Mouse (Mus musculus) left cerebral cortex, postnatal 14 days (tissue): ENCODE results near the gene Ntng1. TPM values are rescaled to one million over a fixed set of nuclear protein-coding genes. Genes with fewer than 3 reads are reported as not detected.

Experiments
- DNase-seq, 2 experiments: peaks; one replicate each; pipeline ENCODE4 v3.0.0; 2021 to 2022; ENCODE audit warnings: low spot score in 2 of 2, mixed read lengths in 1 of 2
- intact Hi-C: fragments of 180-260 bp; cut with DNase I; formaldehyde crosslinking; loops from one replicate; pipeline ENCODE4 v1.15.1; 2025
- long read RNA-seq, 2 experiments: library from polyadenylated mRNA; stranded (forward); transcript quantifications; one replicate each; pipeline ENCODE4 v2.0.0; 2021
- total RNA-seq, 2 experiments: library from RNA; stranded (reverse); gene quantifications; 2 replicates each; pipeline ENCODE4 v1.2.3; 2021

Ntng1 gene
- total RNA-seq: 10 to 100 TPM; 21.6 to 29.4 TPM
- long read RNA-seq, experiment 1, partial matches to known transcripts: 0 of 3 reads
- long read RNA-seq, experiment 1, other reads (novel, unspliced or antisense): 3 of 3 reads
- long read RNA-seq, experiment 2, partial matches to known transcripts: 1 of 2 reads
- long read RNA-seq, experiment 2, other reads (novel, unspliced or antisense): 1 of 2 reads

DNA sequence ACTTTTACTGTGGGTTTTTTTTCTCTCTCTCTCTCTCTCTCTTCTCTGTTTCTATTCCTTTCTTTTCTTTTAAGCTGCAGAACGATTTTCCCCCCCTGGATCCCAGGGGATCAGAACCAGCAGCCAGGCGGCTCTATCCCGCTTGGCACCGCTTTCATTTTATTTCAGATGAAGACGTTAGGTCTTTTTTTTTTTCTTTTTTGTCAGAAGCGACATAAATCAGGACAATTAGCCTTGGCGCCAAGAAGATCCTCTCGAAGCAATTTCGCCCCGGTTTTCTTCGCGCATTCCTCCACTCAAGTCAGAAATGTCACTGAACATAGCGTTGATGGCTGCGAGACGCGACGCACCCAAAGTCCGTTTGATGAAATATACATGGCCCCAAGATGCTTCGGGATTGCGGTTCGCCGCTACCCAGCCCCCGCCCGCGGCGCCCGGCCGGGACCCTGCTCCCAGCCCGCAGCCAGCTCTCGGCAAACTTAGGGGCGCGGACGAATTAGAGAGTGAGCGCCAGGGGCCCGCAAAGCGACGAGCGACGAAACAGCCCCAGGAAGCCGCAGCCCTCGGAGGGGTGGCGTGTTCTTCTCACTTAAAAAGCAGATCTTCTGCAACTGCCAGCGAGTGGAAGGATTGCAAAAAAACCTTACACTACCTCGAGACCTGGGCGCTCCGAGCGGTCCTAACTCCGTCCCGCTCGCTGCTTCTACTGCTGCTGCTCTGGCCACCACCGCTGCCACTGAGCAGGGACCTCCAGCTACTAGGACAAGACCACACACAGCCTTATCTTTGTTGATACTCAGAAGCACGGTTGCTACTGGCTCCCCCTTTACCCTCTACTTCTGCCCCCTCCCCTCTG is at the start of gene Ntng1:
Ntng1 (minus strand) TSS at position 806 of the 856 bp plus-strand sequence.
- peak; percentile 18 to 43 for DNase-seq
- intact Hi-C loops: loop anchor here (2.0 to 10.0 kb wide), 3 partner anchors 107 to 616 kb away; partner anchors contain the start of gene Prmt6

DNA sequence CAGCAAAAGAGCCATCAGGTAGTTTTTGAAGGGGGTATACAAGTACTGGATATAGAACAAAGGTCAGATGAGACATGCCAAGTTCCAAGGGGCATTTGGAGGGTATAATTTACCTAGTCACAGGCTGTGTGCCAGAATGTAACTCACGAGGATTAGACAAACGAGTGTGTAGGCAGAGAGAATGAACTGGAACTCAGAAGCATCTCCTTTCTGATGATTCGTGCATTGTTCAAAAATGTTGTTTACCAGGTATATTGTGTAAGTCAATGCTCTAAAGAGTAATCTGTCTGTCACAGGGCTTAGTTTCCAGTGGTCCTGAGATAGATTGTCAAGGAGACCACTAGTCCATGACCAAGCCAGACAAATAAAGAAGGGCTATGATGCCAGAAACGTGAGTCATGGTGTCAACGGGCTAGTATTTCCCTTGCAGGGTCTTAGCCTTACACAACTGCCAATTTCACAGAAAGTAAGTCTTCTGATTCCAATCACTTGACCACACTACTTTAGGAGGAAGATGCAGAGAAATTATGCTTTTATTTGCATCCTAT is 43.7 kb upstream of the Ntng1 start:
- intact Hi-C loops: no loop called here
- no peak for DNase-seq

DNA sequence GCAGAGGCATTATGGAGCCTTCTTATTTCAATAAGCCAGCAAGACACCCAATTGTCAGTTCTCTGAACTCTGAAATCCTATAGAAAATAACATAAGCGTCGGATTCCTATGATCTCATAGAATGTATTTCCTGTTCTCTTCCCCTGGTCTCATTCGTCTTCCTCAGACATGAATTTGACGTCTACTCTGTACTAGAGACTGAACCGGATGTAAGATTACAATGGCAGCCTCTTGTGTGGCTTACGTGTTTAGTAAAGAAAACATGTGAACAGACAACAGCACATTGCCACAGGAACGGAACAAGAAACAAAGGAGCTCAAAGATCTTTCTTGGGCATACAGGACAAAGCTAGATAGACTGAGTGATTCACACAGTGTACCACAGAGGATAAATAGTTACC is 5.3 kb upstream of the Ntng1 start:
- intact Hi-C loops: loop anchor here (10.0 kb wide), 1 partner anchor 364 kb away; no protein-coding TSS in a partner anchor
- DNase-seq: no peak

DNA sequence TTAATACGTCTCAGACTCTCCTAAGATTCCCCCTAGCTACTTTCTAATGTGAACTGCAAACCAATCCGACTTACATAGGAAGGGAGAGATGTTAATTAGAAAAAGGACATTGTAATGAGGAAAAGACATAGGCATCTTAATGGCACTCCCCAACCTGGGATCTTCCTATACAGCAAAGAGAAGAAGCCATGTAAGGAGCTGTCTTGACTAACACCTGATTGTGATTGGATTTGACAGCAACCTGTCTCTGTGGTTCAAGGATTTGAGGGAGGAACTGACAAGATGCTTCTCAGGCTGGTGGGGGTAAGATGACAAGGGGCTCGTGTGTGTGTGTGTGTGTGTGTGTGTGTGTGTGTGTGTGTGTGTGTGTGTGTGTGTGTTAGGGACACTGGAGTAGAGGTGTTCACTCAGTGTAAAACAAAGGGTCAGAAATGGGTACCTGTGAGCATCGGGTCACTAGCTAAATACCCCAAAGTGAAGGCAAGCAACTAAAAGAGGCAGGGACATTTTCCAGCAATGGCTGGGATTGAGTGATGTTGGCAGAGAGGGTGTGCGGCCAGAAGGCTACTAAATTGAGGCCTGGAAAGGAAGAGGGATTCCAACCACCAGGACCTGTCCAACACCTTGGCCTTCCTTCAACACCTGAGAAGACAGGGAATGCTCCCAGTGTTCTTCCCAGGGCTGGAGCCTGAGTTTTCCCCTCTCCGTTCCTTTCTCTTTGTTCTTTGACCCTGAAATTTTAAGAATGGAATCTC is 667 bp upstream of the Ntng1 start:
- DNase-seq: no peak
- intact Hi-C loops: loop anchor here (5.0 to 10.0 kb wide), 2 partner anchors 360 to 617 kb away; no protein-coding TSS in a partner anchor

DNA sequence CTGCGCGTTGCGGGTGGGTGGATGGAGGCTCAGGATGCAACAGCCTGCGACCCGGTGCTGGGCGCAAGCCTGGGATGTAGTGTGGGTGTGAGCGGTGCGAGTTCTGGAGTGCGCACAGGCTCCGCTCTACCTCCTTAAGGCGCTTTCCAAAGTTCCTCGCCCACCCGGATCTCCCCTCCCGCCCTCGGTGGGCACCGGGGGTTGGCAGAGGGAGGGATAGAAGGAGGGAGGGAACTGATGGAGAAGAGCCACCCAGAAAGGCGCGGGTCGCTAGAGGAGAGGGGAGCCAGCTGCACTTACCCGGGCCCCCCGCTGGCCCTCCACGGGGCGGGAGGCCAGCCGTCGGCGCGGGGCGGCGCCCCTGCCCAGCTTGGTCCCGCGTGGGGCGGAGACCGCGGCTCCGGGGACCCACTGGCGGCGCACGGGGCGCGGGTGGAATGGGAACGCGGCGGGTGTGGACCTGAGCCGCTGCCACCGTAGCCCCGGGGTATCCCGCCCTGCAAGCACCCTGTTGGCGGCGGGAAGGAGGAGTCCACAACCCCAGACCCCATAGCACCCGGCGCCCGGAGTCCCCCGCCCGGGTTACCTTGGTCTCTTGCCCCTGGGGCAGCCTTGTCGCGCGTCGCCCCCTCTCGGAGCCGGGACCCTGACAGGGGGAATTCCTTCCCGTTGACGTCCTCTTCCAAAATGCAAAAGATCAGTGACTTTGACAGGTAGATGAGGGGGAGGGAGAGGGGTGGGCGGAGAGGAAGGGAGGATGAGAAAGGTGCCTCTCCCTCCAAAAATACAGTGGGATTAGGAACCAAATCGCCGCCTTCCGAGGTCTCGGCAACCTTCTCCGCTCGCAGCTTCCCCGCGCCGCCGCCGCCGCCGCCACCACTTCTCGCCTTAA is 1.3 kb downstream of the Ntng1 start:
- intact Hi-C loops: loop anchor here (2.0 to 10.0 kb wide), 3 partner anchors 108 to 615 kb away; partner anchors contain the start of gene Prmt6
- DNase-seq: peak in 1 of 2 experiments; percentile 40

DNA sequence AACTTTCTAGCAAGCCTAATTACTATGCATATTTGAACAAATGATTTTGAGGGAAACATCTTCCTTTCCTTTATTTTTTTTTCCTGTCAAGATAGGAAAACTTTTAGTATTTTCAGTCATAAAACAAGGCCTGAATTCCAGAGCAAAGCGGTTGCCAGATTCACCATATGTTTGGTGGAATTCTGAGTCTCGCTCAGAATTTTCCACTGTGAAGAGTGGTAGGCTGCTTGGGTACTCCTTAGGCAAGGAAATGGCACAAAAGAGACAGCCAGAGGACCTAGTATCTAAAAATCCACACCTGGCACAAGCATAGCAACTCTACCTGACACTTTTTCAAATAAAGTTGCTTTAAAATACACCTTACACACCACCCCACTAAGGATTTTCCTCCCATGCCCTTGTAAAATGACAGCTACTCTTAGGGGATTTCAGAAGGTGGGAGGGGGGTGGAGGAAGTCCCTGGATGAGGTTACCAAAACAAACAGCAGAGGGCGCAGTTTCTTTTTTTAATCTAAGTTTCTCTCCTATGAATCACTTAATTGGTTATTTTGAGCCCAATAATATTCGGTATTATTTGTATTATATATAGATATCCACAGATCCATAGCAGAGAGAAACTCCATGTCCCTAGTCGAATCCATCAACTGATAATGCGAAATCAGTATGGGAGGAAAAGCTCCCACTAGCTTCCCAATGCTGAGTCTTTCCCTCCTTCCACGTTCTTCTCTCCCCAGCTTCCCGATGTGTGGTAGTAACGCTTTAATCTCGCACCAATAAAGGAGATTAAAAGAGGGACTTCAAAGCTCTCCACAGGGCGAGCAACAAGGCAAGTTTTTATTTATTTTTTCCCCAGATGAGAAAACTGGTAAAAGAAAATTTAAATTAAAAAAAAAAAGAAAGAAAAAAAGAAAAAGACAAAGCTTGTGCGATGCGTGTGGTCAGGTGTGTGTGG is 2.2 kb downstream of the Ntng1 start:
- intact Hi-C loops: loop anchor here (2.0 to 10.0 kb wide), 3 partner anchors 109 to 614 kb away; partner anchors contain the start of gene Prmt6
- DNase-seq: peak; percentile 56 to 77

DNA sequence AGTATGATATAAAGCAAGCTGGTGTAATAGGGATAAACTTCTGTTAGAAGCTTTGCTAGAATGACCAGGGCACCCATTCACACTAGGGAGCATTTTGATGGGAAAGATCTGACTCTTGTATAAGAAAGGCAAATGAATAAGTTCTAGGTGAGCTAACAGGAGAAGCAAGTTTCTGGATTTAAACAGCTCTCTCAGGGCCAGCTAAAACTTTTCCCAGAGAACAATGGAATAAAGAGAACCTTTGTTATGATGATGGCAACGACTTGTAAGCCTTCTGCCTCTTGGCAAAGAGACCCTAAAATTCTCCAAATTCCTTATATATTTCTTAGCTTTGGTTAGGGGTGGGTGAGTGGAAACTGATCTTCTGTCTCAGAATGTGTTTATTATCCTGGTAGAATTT is 7.7 kb downstream of the Ntng1 start:
- intact Hi-C loops: no loop called here
- DNase-seq: no peak

DNA sequence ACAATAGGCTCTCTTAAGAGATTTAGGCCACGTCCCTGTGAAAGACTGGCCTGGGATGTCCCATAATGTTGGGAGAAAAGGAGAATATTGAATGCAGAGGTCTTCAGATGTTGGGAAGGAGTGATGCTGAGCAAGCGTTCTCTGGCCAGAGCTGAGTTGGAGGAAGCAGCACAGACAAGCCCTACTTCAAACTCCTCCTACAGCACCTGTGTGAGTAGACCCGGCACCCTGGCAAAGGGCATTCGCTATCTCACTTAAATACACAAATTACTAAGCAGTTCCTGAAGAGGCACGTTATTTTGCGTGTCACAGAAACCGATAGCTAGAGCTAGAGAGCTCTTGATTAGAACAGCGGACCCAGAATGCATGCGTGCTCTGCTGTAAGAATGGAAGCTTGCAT is 10.7 kb downstream of the Ntng1 start:
- intact Hi-C loops: no loop called here
- DNase-seq: no peak

DNA sequence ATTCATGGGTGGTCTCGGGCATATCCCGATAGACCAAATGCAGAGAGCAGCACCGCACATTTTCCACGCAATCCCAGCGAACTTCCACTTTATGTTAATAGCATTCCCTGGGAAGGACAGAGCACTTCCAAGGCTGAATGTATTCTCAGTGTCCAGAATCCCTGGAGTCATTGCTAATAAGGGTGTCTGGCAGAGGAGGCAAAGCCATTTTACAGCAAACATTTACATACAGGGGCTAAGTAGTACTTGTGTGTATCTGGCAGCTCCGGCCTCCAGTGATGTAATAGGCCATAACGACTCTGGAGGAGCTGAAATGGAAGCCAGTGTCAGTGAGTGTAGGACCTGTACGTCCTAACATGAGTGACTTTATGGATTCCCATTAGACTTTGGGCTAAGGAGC is 11.5 kb downstream of the Ntng1 start:
- no peak for DNase-seq
- intact Hi-C loops: no loop called here

DNA sequence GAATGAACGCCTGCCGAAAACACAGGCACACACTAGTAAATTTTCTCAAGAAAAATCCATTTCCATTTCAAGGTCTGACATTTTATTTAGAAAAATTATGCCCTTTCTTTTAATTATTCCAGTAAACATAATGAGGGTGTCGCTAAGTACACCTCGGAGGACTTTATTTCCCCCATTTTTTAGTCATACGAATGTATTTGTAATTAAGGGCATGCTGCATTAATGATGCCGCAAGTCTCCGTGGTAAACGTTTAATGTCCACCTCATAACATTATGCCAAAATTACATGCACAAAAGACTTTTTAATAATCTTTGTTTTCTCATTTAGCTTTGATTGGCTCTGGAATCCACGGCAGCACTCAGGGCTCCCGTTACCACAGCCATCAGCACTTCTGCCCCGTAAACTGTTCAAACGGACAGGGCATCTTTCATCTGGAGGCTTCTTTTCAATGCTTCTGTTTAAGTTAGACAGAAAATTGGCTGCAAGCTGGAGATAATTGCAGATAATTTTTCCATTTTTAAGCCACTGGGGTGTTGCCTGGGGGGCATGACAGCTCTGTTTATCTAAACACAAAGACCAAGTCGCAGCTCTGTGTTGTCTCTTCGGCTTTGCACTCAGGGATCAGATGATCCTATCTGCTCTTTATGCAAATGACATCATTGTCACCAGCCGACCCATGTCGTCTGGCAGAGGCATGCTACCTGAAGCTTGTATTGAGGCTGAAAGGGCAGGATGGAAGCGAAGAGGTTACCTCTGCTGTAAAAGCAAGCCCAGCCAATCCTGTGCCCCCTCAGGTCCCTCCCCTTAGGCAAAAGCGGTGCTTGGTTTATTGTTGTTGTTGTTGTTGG is 12.5 kb downstream of the Ntng1 start:
- no peak for DNase-seq
- intact Hi-C loops: no loop called here

DNA sequence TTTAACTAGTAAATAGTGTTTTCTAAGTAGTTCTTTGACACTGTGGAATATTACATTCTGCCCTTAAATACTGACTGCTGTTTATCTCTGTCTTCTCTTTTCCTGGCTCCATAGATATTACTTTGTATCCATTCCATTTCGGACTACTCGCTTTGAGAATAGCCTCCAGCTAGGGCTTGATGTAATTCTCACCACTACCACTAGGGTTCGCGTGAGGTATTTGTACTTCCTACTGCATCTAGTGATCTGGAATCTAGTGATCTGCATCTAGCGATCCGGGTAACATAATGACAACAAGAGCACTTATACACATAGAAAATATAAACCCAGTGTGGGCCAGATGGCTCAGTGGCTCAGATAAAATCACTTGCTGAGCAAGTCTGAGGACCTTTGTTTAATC is 14.2 kb downstream of the Ntng1 start:
- intact Hi-C loops: no loop called here
- no peak for DNase-seq

DNA sequence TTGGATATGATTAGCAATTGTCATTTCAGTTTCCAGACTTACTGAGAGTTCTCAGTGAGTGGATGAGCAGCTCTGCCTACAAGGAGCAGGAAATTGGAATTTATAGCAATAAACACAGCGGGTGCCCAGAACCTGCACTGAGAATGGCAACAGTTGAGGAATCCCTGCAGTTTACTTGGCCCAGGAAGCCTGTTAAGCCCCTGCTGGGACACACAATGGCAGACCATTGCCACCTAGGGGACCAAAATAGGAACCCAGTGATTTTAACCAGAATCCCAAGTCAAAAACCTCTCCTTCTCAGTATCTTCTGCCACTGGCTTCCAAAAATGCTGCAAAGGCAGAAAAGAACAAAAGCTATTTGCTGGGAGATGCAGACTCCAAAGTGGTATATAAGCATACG is 37.8 kb downstream of the Ntng1 start:
- DNase-seq: peak in 1 of 2 experiments; percentile 7
- intact Hi-C loops: no loop called here

DNA sequence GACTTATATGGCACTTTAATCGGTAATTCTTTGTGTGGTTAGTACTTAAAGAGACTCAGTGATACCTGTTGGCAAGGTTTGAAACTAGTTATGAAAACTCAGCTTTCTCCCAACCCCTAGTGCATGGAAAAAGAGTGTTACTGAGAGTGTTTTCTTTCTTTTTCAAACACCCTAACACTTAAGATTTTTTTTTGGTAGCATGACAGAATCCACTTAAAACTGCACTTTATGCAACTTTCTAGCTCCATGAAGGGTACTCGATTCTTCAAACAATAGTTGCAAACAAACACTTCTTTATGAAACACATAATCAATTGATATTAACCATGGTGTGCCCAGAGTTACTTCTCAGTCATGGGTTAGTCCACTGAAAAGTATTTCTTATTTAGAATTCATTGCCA is 49.4 kb downstream of the Ntng1 start:
- intact Hi-C loops: no loop called here
- DNase-seq: no peak

DNA sequence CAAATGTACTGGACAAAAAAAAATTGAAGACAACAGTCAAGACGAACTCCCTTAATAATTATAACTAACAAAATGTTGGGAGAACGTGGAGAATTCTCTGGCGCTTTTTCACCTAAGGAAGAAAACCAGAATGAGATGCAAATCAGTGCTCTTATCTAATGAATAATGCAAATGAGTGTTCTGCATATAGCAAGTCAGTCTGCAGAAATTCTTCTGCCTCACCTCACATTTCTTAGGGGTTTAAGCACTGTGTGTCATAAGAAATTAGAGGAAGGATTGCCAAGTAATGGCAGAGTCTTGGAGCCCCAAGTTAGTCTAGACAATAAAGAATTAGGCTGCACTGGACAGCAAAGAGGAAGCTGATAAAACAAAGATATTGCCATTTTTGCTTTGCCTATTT is 49.8 kb downstream of the Ntng1 start:
- DNase-seq: no peak
- intact Hi-C loops: no loop called here

DNA sequence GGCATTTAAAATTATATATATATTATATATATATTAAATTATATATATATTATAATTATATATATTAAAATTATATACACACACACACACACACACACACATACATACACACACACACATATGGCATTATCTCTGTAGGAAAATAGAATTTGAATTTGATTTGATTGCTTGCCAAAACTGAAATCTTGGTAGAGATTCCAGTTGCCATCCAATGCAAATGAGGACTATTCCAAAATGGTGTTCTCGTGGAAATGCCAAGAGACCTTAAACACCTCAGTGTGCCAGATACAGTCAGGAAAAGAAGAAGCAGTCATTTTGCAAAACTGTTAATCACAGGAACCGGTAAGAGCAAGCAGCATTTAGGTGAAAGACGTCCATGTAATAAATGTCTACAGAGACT is 51.3 kb downstream of the Ntng1 start:
- intact Hi-C loops: no loop called here
- no peak for DNase-seq

DNA sequence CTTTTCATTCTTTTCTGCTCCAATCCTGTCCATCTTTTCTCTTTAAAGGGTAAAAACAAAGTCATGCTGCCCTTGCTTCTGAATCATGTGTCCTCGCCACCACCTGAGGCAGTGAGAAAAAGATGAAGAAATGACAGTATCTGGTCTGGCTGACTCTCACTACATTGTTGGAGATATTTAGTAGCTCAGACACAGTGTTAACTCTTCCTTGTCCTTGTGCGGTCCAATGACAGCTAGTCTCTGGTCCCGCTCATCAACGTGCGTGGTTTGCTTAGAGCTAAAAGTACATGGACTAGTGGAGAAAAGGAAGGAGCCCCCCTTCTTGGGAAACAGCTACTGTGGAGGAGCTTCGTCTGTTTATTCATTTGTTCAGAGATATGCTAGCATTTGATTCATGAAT is 56.6 kb downstream of the Ntng1 start:
- DNase-seq: no peak
- intact Hi-C loops: no loop called here

DNA sequence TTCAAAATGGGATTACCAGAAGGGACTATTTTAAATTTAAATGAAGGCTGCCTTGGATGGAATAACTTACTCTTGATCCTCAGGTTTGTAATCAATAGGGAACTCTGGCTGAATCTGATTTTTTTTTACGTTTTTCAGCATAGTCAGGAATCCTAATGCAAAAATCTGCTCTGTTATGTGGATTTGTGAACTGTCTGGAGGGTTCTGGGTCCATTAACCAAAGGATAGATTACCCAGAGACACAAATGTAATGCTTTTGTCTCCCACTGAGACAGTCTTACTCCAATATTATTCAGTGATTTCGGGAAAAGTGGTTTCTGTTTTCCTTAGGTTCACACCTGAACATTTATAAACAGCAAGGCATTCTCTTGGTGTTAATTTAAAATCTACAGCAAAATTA is 58.5 kb downstream of the Ntng1 start:
- no peak for DNase-seq

More for the DNA sequence above, 58.5 kb downstream of the Ntng1 start:
- intact Hi-C loops: no loop called here
